Mouse (Mus musculus): ENCODE data around the gene Gm20388.

Gene Gm20388

DNA sequence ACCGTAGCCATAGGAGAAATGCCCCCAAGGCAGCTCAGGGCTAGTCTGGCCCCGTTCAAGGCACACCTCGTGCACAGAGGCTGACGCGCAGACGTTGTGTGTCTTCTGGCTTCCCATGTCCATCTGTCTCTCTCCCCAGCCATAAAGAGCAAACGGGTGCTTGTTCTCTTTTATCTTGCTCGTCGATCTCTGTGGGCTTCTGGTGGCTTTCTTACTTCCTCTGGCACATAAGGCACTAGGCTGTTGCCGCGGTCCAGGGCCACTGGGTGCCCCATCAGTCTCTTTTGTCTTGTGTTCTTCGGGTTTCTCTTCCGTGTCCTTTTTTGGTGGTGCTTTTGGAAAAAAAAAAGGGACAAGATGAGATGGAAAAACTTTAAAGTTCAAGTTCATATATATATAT, 3934.5 kb downstream of the Gm20388 start:
- DNase-seq (ENCODE audit: low spot score in 2 of 2) = no peak

DNA sequence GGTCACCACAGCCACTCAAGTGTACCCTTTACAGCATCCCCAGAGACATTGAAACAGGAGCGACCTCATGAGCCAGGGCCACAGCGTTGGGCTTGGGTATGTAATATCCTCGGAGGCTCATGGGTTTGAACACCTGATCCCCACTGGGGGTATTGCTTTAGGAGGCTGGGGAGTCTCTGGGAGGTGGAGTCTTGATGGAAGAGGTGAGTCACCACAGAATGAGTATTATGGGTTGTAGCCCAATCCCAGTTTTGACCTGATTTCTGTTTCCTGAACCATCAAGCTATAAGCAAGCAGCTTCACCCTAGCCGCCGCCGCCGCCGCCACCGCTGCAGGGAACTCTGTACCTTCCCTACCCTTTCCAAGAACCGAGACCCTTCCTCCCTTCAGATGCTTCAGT, 3935.3 kb downstream of the Gm20388 start:
- no peak for DNase-seq (ENCODE audit: low spot score in 2 of 2)

DNA sequence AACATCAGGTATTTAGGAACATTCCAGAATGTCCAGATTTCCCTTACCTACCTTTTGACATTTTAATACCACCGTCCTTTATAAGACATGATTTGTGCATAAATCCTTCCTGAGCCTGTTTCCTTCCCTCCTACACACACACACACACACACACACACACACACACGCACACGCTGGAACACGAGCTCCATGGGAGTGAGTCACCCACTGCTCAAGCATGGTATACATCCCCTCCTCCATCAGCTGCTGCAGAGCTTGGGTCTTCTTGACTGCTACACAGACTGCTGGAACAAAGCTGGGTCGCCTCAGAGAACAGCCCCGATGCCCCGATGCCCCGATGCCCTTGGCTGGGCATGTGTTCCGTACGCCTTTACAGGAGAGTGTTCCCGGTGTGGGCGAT, 3935.9 kb downstream of the Gm20388 start:
- DNase-seq (ENCODE audit: low spot score in 2 of 2) = no peak

DNA sequence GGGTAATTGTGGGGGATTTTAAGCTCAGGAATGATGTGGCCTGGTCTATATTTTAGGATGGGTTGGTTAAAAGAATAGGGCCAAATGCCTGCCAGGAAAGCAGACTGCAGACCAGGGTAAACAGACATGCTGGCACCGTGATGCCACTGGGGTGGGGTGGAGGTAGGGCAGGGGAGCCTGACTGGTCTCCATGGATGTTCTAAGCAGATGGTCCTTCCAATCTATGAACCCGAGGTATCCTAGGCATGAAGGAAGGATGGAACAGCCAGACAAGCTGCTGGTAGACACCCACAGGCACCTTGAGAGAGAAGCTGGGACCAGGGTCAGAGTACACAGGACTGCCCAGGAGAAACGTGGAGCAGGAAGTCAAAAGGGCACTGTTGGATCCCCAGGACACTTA, 3936.9 kb downstream of the Gm20388 start:
- DNase-seq (ENCODE audit: low spot score in 2 of 2) = no peak

DNA sequence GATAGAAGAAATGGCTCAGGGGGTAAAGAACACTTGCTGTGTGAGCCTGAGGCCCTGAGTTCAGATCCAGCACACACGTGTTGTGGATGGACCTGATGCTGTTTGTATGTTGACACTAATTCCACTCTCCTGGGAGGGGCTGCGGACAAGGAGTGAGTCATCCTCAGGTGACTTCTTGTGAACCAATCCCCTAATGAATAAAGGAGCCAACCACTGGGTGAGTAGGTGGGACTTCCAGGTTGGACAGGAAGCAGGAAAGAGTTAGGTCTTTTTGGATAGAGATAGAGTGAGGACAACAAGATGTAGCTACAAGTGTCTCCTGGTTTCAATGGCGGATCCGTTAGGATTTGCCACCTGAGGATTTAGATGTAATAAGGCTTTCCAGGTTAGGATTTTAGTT, 3938.7 kb downstream of the Gm20388 start:
- DNase-seq (ENCODE audit: low spot score in 2 of 2) = no peak

DNA sequence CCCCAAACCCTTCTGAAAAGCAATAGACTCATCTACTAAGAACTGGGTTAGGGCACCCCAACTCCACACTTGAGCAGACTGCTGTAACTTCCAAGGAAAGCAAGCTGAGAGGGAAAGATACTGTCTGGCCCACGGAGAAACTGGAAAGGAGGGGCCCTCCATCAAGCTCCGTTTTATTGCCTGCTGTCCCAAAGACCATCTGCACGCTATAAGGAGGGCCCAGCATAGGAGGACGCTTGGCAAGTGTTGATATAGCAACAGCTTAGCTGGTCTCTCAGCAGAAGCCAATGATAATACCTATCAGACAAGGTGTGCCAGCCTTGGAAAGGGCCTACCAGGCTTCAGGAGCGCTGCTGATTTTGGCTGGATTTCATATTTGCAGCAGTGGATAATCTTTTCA, 3940.9 kb downstream of the Gm20388 start:
- no peak for DNase-seq (ENCODE audit: low spot score in 2 of 2)

DNA sequence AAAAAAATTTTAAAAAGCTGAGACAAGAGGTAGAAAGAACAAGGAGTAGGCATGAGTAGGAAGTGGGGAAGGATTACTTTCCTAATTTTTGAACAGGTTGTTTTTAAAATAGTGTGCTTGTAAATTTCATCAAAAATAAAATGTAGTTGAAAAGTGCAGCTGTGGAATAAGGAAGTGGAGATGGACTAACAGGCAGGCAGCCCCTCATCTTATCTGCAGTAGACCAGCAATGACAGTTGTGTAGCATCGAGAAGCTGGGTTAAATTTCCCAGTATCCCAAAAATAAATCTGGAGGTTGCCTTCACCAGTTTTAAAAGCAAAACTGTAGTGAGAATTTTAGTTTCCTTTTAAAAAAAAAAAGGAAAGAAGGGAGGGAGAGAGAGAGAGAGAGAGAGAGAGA, 3943.6 kb downstream of the Gm20388 start:
- DNase-seq (ENCODE audit: low spot score in 2 of 2) = no peak

DNA sequence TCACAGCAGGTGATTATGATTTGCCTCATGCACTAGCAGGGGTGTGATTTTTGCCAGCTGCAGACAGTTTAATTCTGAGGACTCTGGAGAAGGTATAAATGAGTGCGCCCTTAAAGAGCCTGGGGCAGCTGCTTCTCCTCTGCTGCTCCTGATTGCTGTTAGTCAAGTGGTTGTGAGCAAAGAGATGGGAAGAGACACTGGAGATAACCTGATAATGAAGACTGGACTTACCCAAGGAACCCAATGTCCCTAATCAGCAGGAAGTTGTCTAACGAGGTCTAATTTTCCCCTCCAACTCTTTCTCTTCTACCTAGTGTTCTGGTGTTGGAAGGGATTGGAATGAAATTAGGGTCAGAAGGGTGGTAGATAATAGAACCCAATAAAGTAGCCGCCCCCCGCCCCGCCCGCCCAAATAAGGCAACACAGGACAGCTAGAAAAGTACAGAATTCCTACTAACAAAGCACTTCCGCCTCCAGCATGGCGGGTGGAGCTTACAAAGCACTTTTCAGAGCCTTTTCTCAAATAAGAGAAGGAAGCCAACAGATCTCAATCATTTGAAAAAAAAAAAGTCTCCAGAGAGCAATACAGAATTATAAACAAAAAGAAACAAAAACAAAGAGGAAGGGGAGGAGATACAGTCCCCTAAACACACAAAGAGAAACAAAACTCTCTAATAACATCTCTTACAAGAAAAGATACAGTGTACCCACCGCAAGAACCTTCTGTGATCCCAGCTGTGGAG, 3944.3 kb downstream of the Gm20388 start:
- no peak for DNase-seq (ENCODE audit: low spot score in 2 of 2)

DNA sequence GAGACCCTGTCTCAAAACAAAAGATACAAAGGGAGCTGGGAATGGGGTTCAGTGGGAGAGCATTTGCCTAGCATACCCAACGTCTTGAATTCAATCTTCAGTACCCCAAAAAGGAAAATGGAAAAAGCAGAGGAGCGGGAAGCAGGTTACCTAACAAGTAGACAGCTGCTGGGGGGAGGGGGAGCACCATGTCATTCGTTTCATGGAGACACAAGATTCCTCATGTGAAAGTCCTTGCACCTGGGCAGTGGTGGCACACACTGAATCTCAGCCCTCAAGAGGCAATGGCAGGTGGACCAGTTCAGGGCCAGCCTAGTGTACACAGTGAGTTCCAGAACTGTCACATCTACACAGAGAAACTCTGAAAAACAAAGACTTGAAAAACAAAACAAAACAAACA, 3946.7 kb downstream of the Gm20388 start:
- DNase-seq (ENCODE audit: low spot score in 2 of 2) = no peak

DNA sequence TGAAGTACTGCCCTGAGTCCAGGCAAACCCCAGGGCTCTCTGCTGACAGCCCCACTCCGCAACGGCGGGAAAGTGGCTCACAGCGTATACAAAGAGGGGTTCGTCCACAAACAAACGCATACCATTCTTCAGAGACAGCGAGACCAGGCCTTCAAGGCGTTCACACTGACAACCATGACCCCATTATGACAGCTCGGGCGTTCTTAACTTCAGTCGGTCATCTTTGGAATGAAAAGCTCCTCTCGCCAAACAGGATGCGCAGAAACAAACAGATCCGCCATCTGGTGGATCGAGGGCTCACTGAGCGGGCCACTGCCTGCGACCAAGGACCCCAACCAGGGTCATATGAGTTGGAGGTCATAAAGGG, 3947.9 kb downstream of the Gm20388 start:
- no peak for DNase-seq (ENCODE audit: low spot score in 2 of 2)

DNA sequence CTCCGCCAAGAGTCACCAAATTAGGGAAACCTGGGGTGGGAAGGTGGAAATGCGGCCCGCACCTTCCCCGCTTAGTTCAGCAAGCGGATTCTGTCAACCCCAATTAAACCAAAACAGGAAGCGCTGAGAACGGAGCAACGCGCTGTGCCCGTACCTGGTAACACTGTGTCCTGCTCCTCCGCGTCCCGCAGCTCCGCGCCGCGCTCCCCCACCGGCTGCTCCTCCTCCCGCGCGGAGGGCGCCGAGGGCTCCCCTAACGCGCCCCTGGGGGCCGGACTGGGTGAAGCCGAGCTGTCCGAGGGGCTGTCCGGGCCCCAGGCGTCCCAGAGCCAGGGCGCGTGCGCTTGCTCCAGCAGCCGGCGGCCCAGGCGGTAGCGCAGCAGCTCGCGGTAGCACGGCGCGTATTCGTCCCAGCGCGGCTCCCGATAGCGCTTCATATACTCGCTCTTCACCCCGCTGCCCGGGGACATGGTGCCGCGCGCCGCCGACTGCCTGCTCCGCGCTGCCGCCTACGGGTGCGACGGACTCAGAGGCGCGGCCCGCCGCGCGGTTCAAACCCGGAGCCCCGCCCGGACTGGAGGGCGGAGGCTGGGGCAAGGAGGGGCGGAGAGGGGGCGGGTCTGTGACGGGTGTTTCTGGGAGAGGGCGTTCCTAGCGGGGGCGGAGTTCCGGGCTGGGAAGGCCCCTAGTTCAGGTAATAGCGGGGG, 3948.5 kb downstream of the Gm20388 start:
- DNase-seq (ENCODE audit: low spot score in 2 of 2) = peak; percentile 78 to 79

DNA sequence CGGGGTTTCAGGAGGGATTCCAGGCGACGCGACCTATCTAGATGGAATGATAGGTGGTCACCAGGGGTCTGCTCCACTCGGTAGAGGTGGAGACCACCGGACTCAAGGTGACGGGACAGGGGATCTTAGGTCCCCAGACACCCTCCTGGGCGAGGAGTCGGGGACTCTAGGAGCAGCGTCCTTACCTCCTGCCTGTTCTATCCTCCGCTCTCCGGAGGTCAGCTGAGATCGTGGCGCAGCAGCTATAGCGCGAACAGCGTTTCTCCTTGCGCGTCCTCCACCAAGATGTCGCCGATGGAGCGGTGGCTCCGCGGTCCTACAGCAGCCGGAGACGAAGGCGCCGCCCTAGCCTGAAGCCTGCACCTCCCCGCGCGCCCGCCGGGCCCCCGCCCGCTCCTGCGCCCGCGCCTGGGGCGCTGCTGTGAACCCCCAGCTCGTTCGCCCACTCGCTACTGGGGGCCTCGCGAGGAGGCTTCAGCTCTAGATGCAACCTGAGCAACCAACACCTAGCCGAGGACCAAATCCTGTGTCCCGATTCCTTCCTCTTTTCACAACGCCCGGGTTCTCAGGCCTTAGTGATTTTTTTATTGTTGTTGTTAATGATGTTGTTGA, 3949.1 kb downstream of the Gm20388 start, which contains the start of gene Ccsap:
Ccsap (minus strand) TSS at position 562 of the 612 bp plus-strand sequence.
- DNase-seq (ENCODE audit: low spot score in 2 of 2) = no peak

DNA sequence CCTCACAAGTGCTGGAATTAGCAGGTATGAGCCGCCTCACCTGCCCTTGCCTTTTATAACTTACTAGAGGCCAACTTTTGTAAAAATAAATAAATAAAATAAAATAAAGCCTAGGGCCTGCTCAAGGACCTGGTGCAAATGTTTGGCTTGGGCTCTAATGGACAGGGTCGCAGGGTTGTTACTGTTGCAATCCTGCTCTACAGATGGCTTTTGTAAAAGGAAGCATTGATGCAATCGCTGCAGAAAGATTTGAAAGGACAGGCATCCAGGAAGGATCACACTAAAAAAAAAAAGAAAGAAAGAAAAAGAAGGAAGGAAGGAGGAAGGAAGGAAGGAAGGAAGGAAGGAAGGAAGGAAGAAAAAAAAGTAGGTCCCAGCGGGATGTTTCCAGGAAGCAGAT, 3949.7 kb downstream of the Gm20388 start:
- DNase-seq (ENCODE audit: low spot score in 2 of 2) = no peak

DNA sequence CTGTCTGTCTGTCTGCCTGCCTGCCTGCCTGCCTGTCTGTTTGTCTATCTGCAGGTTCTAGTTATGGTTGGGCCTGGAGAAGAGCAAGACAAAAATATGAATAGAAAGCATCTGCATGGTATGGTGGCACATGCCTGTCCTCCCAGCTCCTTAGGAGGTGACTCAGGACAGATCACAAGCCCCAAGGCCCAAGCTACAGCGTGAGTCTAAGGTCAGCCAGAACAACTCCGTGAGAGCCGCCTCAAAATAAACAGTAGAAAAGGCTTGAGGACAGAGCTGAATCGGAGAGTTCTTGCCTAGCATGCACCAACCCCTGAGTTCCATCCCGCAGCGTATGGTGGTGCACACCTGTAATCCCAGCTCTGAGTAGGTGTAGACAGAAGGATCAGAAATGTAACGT, 3955.1 kb downstream of the Gm20388 start:
- no peak for DNase-seq (ENCODE audit: low spot score in 2 of 2)

DNA sequence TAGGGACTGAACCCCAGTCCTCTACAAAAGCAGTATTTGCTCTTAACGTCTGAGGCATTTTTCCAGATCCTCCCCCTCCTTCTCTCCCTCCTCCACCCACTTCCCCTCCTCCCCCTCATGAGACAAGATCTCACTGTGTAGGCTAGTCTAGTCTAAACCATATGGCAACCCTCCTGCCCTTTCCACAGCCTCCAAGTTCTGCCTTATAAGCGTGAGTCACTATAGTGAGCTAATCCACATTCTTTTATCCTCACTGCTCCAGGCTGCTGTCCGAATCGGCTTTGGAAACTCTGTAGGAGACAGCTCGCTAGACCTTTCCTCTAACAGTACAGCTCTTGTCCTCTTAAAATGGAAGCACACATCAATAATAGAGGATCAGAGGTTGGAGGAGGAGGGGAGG, 3956.3 kb downstream of the Gm20388 start:
- DNase-seq (ENCODE audit: low spot score in 2 of 2) = no peak

DNA sequence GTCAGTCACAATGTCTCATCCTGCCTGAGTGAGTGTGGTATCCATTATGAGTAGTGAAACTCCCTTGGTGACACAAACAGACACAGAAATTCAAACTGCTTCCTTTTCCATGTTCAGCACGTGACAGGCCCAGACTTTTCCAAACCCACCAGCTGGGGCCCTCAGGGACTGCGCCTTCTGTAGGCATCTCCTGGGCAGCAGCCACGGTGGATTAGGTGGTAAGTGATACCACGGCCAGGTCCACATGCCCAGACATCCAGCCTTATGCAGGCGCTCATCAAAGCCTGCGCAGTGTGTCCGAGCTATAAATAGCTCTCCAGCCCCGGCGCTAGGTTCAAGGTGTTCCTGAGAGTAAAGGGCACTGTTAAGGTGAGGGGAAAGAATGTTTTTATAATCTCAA, 3961.4 kb downstream of the Gm20388 start:
- DNase-seq (ENCODE audit: low spot score in 2 of 2) = no peak

DNA sequence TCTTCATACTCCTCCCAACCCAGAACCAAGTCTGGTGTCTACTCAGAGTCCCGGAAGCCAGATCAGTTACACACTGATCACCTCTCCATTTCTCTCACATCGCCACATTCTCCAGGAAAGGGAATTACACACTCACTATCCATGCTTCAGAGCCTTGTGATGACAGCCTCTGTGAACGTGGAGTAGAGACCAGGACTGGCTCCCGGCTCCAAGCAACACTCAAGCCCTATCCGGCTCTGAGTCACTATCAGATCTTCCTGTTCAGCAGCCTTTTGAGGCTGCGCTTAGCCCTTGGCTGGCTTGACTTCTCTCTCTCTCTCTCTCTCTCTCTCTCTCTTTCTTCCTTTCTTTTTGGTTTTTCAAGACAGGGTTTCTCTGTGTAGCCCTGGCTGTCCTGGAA, 3962.7 kb downstream of the Gm20388 start:
- DNase-seq (ENCODE audit: low spot score in 2 of 2) = no peak

DNA sequence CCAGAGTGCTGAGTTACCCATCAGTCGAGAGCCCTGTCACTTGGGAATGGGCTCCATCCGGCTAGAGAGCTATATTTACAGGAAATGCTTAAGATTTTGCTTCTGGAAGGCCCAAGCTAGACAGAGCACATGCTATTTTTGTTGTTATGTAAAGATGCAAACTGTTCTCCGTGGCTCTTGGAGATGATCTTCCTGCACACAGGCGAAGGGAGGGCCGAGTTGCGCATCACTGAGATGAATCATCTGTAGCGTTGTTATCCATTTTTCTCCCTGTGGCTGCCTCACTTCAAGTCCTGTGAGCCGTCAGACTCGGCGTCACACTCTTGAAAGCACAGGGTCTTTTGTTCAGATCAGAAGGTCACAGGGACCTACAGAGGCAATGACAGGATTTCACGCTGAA, 3963.7 kb downstream of the Gm20388 start:
- no peak for DNase-seq (ENCODE audit: low spot score in 2 of 2)

DNA sequence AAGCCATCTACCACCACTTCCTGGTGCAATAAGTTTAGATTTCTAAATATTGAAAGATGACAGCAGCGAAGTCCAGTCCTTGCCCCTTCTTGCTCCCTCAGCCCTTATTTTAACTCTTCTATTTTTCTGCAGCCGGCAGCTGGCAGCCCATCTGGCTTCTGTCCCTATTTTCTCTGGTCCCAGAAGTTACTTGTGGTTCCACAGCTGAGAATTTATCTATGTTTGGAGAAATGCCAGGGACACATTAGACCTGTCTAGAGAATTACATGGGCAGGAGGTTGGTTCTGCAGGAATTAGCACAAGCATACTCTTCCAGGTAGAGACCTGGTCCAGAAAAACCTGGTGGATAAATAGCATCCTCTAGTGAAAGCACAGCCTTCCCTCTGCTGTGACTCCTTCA, 3967.2 kb downstream of the Gm20388 start:
- no peak for DNase-seq (ENCODE audit: low spot score in 2 of 2)

DNA sequence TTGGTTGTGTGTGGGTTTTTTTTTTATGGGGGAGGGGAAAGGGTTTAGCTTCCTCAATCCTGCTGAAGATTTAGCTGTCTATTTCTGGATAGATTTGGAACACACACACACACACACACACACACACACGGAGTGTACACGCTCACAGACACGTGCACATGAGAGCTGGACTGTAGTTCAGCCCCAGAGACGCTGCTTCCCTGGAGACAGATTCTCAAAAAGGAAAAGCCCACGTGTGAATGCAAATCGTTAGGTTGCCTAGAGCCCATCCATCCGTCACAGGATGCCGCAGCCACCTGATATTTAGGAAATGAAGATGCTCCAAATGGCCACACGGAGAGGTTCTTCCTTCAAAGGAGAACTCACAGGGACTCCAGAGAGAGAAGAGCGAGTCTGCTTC, 3969.6 kb downstream of the Gm20388 start:
- DNase-seq (ENCODE audit: low spot score in 2 of 2) = peak; percentile 61

DNA sequence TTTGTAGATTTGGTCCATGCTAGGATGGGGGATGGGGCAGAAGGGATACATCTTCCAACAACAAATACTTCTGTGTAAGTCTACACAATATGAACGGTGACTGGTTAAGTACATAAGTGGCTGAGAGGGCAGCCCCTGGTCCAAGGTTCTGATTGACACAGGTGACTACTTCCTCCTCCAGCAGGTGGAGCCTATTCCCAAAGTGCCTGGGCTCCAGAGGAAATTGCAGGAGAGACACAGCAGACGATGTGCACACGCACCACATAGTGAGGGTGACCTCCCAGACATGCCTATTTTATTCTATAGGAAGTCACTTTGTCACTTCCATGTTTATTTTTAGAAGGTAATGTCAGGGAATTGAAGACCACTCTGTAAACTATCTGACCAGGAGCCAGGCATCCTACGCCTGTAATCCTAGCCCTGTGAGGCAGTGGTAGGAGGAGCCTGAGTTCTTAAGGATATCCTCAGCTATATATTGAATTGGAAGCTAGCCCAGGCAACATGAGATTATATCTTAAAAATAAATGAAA, 3970.2 kb downstream of the Gm20388 start:
- no peak for DNase-seq (ENCODE audit: low spot score in 2 of 2)

DNA sequence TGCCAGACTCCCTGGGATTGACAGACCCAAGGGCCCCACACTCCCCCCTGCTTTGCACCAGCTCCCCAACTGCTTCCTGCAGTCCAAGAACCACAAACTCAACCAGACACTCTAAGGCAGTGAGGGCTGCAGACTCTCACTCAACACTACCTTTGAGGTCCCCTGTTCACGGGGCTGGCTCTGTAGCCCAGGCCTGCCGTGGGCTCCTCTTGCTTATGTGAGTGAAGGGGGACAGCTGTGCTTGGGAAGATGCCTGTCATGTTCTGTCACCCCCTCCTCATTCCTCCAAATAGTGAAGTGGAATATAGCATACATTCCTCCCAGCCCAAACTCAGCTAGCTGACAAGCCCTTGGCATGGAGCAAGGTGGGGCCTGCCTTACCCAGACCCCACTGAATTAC, 3971.8 kb downstream of the Gm20388 start:
- DNase-seq (ENCODE audit: low spot score in 2 of 2) = no peak

DNA sequence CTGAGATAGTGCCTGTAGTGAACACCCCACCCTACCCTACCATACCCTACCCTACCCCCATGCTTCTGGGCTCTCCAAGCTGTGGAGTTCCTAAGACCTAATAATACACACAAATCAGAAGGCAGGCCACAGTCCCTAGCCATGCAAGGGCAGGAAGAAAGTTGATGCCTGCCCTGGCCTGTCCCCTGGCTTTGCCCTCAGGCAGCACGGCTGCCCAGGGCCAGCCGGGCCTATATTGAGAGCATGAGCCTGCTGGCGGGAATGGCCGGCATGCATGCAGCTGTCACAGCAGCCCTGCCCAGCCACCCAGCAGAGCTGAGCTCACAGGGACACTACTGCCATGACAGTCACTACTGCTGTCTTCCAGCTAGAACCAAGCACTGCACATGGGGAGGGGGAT, 3972.5 kb downstream of the Gm20388 start:
- no peak for DNase-seq (ENCODE audit: low spot score in 2 of 2)

All from frontal cortex, postnatal 25 days (tissue).